Mouse (Mus musculus): ENCODE measurements around the gene Jarid2.
A peak's percentile ranks its signal among the peaks of the same experiment; 100 is the strongest.

The Jarid2 gene

DNA sequence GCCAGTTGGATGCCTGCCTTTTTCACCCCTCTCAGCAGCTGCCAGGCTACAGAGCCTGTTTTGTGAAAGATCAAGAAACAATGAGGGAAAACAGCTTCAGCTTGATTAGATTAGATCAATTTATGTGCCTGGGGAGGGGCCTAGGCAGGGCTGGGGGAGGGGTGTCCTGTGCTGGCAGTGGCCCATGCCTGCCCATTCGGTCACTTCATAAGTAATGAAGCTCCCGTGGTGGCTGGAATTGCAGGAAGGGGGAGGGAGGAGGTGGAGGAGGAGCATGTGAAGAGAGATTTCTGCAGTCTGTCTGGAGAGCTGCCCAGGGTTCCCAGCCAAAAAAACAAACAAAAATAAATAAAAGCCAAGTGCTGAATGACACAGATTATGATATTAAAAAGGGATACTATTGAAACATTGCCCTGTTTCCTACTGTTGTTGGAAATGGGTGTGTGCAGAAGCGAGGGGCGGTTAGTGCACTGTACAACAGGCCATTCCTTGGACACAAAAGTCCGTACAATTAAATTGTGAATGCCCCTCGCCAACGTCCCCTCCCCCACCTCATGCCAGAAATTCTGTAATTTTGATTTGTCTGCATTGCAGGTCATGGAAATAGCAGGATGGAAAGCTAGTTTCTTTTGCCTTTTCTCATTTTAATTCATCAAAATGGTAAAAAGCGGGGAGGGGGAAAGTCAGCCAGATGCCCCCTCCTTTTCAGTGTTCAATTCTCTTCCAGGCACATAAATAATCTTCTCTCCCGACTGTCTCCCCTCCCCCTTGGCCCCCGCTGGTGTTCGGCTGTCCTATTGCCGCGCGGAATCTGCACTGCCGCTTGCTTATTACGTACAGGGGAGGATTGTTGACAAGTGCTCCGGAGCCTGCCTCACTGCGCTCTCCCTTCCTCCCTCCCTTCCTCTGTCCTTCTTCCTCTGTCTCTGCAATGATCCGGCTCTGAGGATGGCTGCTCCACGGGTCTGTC is 110.9 kb downstream of the Jarid2 start:
- DNase-seq (ENCODE audit: low spot score), result peak; percentile 88

DNA sequence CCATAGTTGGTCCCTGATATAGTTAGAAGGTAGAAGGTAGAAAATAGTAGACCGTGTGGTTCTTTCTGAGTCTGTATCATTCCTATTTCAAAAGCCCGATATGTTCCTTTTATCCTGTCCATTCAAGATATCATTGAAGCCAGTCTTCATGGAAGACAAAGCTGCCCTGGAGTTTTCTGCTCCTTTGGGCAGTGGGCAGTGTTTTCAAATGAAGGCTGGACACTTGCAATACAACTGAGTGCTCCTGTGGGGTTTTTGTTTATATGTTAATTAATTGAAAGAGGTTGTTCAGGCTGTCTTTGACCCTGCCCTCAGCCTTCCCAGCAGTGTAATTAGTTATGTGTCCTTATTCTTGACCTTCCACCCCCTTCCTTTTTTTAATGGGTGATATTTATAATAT is 122.2 kb downstream of the Jarid2 start:
- DNase-seq (ENCODE audit: low spot score), result no peak

DNA sequence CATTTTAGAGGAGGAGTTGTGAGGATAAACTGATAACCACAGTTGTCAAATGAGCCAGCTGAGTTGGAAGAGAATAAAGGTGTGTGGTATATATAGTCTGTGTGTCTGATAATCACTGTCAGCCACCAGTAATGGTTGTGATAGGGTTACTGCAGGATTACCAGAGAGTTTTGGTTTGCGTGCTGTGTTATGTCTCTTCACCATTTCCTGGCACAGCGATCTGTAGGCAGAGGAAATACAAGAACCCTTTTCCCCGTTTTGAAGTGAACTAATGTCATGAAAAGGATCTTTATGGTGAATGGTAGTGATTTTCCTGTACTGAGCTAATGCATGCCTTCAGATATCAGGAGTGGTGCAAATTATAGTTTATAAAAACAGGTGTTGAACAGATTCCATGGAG is 122.8 kb downstream of the Jarid2 start:
- no peak for DNase-seq (ENCODE audit: low spot score)

DNA sequence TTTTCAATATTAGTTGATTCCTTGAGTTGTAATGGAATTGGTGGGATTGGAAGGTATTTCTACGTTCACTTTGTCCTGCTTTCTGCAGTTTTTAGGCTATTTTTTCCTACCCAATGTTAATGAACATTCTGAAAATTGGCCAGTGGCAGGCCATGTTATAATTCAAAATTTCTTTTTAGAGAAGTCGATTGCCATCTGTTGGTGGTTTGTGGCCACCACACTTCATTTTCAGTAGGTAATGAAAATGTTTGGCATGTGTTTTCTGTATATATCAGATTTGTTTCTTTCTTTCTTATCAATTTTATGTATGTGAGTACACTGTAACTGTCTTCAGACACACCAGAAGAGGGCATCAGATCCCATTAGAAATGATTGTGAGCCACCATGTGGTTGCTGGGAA is 136.3 kb downstream of the Jarid2 start:
- DNase-seq (ENCODE audit: low spot score), result no peak

DNA sequence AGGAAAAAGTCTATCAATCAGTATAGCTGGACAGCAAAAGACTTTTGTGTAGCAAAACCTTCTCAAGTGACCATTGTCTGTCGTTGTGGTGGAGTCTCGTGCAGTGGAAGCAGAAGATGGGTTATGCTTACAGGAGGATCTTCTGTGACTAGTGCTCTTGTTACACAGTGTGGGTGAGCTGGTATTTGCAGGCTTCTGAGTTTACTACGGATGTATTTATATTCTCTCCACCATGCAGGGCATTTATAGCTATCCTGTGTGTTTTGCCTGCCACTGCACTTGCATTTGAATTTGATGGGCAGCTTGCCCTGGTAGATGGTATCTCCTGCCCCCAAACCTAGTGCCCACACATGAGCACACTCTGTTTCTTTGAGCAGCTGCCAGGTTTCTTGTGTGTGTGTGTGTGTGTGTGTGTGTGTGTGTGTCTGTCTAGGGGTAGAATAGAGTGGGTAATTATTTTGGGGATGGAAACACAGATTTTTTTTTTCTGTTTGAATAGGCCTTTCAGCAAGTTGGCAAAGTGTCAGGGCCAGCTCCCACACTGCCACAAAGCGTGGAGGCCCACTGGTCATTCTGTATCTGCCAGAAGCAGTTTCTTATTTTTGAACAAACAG is 138.9 kb downstream of the Jarid2 start:
- DNase-seq (ENCODE audit: low spot score), result no peak

DNA sequence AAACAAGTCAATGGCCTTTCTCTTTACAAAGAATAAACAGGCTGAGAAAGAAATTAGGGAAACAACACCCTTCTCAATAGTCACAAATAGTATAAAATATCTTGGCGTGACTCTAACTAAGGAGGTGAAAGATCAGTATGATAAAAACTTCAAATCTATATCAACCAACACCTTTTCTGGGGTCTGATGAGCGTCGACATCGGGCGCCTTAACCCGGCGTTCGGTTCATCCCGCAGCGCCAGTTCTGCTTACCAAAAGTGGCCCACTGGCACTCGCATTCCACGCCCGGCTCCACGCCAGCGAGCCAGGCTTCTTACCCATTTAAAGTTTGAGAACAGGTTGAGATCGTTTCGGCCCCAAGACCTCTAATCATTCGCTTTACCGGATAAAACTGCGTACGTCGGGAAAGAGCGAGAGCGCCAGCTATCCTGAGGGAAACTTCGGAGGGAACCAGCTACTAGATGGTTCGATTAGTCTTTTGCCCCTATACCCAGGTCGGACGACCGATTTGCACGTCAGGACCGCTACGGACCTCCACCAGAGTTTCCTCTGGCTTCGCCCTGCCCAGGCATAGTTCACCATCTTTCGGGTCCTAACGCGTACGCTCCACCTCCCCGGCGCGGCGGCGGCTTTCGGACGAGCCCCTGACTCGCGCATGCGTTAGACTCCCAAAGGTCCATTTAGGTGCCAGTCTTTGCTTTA is 140.3 kb downstream of the Jarid2 start:
- DNase-seq (ENCODE audit: low spot score), result peak; percentile 93

DNA sequence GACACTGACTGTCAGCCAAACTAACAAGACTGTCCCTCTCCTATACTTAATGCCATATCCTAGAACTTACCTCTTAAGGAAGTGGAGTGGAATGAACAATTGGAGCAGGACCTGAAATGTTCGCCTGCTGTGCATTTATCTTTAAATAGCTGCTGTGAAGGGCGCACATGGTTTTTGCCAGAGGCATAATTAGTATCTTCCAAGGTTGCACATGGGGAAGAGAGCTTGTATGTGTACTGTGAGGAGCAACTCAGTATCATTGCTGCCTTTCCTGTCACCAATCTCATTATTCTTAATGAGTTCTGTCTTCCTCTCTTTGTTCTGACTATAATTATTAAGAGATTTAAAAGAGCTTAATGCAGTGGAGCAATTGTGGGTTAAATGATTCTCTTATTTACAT is 147.5 kb downstream of the Jarid2 start:
- no peak for DNase-seq (ENCODE audit: low spot score)

DNA sequence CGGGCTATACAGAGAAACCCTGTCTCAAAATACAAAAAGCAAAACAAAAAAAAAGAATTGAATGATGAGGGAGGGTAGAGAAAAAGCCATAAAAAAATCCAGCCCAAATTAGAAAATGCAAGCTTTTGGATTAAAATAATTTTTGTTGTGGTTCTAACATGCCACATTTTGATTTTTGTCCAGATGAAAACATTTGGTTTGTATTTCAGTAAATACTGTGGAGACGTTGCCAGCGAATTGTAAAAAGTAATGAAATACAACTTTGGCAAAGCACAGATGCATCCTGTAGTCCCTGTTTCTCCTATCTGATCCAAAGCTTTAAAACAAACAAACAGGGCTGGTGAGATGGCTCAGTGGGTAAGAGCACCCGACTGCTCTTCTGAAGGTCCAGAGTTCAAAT is 151.7 kb downstream of the Jarid2 start:
- no peak for DNase-seq (ENCODE audit: low spot score)

DNA sequence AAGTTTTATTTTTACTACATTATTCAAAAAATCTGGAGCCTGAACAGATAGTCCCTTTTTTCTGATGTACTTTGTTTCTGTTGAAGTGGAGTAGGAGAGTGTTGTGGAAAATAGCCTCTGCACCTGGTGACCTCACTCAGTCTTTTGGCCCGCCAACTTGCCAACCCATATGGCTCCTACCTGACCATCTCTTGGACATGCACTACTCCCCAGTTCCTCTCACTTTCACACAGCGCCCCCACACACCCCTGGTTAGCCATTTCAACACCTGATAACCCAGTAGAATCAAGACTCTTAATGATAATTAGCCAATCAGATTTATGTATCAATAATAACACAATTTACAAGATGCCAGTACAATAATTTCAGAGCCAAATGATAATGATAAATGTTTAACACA is 156.9 kb downstream of the Jarid2 start:
- DNase-seq (ENCODE audit: low spot score), result no peak

DNA sequence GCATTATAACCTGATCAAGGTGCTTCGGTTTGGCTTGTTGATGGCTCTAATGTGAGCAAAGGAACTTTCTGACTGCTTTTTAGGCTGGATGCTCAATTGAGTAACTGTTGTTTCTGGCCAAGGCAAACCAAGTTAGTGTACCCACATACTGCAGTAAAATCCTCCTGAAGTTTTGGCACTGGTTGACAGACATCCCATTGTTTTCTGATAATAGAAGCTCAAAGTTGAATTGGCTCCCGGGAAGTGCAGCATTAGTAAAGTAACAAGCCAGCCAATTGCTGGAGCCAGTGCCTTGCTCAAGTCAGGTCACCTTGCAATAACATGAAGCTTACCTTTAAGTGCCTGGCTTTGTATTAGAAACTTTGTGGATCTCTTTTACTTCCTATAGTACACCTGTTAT is 161.3 kb downstream of the Jarid2 start:
- no peak for DNase-seq (ENCODE audit: low spot score)

DNA sequence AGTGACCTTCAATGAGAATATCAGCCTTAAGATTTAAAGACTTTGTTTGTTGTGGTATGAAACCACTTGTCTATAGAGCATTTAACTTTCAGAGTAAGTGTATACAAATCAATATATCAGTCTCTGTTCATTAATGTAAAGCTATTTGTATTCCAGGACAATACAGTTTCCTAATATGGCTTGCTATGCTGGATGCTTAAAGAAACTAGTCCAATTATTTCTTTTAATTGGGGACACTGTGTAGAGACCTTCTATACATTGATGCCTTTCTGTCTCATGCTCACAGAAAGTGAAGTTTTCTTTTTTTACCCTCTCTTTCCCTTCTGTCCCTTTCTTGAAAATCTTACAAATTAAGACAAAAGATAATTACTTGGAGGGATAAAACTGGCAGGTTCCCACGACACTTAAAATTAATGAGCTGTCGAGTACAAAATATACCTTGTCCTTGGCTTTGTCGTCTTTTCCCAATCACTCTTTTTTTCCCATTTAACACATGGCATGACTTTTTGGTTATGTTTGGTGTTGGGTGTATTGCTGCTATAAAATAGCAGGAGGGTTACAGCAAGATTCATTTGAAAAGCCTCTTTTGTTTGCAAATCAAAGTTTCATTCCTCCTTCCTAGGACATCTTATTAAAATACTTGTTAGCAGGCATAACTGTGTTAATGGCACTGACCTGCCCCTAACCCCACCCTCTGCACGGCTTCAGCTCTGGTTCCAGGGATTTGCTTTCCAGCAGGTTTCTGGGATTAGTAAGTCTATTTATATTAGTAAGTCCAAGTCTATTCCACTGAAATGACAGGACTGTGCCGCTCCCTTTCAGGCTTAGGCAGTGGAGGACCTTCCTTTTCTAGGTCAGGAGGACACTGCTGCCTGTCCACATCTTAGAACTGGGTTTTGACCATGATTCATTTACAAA is 162.8 kb downstream of the Jarid2 start:
- no peak for DNase-seq (ENCODE audit: low spot score)

DNA sequence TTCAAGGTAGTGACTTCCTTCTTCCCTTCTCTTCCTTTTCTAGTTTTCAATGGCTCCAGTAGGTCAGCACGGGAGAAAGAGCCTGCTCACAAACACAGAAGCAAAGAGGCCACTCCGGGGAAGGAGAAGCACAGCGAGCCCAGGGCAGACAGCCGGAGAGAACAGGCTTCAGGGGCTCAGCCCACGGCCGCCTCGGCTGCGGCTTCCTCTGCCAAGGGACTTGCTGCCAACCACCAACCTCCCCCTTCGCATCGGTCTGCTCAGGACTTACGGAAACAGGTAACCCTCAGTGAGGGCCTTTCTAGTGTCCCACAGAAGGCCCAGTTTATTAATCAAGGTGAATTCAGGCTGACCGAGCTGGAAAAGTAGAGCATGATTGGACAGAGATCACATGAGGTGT is 166.9 kb downstream of the Jarid2 start:
- no peak for DNase-seq (ENCODE audit: low spot score)

DNA sequence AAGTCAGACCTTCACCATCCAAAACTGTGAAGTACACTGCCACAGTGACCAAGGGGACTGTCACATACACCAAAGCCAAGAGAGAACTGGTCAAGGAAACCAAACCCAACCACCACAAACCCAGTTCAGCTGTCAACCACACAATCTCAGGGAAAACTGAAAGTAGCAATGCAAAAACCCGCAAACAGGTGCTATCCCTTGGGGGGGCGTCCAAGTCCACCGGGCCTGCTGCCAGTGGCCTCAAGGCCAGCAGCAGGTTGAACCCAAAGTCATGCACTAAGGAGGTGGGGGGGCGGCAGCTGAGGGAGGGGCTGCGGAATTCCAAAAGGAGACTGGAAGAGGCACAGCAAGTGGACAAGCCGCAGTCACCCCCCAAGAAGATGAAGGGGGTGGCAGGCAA is 173.0 kb downstream of the Jarid2 start:
- DNase-seq (ENCODE audit: low spot score), result no peak

DNA sequence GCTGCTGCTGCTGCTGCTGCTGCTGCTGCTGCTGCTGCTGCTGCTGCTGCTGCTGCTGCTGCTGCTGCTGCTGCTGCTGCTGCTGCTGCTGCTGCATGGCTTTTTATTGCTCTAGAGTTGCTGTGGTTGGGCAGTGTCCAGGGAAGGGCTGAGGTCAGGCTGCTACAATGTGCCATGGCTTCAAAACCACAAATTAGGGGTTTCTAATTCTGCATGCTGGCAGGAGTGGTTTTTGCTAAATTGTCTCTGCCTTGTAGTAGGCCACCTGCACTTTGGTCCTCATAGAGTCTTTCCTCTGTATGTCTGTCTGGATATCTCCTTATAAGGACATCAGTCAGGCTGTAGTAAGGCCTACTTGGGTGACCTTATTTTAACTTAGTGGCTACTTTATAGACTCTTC is 174.1 kb downstream of the Jarid2 start:
- no peak for DNase-seq (ENCODE audit: low spot score)

DNA sequence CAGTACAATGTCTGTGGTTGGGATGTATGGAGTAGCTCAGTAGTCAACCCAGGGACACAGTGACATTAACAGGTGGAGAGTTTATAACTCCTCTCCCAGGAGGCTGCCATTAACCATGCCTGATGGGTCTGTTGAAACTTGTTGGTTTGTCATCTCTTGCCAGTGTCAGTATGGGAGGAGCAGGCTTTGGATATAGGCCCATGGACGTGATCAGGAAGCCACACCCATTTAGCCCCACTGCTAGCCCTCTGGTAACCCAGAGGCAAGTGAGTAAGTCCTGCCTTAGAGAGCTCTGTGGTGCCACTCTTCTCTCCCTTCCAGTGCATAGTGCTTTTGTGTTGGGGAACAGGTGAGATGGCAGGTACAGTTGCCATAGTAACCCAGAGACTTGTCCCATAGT is 175.0 kb downstream of the Jarid2 start:
- DNase-seq (ENCODE audit: low spot score), result no peak

DNA sequence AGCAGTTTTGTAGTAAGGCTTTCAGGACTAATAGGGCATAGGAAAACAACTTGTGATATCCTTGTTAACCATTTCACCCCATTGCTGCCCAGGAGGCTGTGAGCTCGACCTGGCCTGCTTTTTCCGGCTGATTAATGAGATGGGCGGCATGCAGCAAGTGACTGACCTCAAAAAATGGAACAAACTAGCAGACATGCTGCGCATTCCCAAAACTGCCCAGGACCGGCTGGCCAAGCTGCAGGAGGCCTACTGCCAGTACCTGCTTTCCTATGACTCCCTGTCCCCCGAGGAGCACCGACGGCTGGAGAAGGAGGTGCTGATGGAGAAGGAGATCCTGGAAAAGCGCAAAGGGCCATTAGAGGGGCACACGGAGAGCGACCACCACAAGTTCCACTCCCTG is 176.9 kb downstream of the Jarid2 start:
- no peak for DNase-seq (ENCODE audit: low spot score)

DNA sequence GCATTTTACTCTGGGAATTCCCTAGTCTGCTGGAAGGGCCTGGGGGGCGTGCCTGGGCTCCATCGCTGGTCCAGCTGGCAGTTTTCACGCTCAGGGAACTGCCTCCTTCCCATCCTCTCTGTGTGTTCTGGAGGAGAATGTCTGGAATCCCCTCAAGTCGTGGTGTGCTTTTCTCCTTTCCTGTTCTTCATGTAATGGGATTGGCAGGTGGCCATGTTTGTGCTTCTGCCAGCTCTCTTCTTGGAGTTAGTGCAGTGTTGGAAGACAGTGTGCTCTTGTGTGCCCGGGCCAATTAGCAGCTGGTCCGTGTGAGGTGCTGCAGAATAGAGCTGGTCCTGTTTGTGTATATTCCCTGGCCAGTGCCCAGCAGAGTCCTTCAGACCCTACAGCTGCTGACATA is 178.4 kb downstream of the Jarid2 start:
- DNase-seq (ENCODE audit: low spot score), result peak; percentile 90

DNA sequence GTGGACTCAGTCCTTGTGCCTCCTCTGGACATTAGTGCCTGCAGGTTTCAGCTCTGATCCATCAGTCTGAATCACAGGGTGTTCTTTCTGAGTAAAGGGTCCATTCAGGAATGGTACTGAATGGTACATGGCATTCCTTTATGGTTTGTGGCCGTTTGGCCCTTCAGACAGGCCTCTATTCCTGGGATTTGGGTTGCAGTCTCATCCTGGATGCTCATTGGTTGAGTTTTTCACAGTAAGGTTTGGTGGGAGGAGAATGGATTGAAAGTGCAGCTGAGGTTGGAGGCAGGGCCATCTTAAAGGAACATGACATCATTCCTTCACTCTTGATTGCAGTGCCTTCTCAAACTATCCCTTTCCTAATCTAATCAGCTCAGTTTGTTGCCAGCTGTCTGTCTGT is 179.5 kb downstream of the Jarid2 start:
- DNase-seq (ENCODE audit: low spot score), result no peak

DNA sequence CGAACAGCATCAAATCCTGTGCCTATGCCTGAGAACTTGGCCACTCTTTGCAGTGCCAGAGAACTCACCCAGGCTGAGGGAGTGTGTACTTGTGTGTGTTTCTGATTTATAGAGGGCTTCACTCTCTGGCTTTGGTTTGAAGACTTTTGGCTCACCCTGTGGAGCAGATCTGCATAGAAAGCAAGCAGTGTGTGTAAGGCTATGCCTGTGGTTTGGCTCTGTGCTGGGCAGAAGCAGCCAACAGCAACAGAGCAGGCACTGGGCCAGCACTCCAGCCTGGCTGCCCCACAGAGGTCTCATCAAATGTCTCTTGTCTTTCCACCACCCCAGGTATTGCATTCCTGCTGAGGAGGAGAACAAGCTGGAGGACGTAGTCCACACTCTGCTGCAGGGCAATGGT is 183.6 kb downstream of the Jarid2 start:
- DNase-seq (ENCODE audit: low spot score), result no peak

DNA sequence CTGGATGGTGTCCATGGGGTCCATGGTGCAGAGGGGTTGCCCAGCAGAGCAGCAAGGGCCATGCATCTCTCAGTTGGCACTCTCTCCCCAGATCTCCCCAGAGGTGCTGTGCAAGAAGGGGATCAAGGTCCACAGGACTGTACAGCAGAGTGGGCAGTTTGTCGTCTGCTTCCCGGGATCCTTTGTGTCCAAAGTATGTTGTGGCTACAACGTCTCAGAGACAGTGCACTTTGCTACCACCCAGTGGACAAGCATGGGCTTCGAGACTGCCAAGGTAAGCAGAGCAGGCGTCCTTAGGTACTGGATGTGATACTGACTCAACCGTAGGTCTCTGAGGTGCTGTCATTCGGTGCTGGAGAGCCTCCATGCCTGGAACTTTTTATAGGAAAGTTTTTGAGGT is 184.3 kb downstream of the Jarid2 start:
- no peak for DNase-seq (ENCODE audit: low spot score)

DNA sequence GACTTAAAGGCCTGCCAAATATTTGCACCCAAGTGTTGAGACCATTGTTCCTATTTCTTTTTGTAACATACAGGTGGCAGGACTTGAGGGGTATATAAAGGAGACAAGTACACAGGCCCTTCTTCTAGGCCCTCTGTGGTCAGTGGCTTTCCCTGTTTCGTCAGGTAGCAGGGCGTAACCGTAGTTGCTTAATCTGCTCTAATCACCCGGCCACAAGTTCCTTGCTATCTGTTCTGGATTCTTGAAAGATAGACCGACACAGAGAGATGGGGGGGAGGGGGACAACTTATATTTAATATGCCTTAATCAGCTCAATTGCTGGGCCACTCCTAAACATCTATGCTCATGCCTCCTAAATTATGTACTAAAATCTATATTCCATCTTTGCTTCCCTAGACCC is 186.1 kb downstream of the Jarid2 start:
- DNase-seq (ENCODE audit: low spot score), result no peak

DNA sequence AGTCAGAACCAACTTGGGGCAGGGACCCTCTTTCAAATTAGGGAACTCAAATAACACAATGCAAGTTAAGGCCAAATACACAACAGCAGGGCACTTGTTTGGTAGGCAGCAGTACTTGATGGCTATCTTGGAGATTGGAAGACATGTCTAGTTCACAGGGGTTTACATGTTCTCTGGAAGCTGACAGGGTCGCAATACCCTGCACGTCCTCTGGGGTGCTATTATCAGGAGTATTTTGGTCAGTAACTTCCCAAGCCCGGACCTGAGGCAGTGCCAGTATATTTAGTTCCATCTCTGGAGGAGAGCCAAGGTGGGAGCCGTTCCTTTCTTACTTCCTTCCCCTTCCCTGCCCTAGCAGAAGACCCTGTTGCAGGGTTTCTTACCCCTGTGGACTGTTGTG is 186.7 kb downstream of the Jarid2 start:
- DNase-seq (ENCODE audit: low spot score), result no peak
